Mouse (Mus musculus): ENCODE measurements at regions not wholly inside any gene's neighbourhood (a gene's known extent, or its start where the extent isn't known, plus 50 kb on each side); places are given as distances from the start of the nearest gene placed in this dataset.

DNA sequence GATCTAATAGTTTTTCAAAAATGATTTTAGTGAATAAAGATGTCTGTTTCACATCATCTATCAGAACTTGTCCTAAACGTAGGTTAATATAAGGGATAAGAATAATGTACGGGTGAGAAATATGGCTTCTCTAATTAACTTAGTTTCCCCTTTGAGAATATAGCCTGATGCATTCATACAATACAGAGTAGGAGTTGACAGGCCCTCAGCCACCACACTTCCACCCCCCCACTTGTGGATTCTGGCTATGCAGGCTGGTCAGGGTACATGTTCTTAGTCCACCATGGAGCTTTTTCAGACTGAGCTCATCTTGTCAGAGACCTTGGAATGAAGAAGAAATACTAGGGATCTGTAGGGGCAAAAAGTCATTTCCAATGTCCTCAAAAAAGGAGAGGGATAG lies 80.1 kb downstream of the Anxa1 start:
- Histone ChIP-seq H3K9me3 (ENCODE audit: control insufficient read depth, low read length) (no peaks in the 10 kb centered on the region), H3K27me3 (ENCODE audit: control insufficient read depth, insufficient read depth, low read length) (no peaks in the 10 kb centered on the region), H3K9ac (replicated peaks; ENCODE audit: low read depth, low read length) (no peak overlapping the region), H3K4me3 (ENCODE audit: low read depth, low read length) (no peak overlapping the region), H3K4me1 (ENCODE audit: control insufficient read depth, insufficient read depth, low read length) (no peaks in the 10 kb centered on the region), H3K36me3 (ENCODE audit: control insufficient read depth, insufficient read depth, low read length) (no peaks in the 10 kb centered on the region), H3K27ac (ENCODE audit: low read depth, low read length) (no peak overlapping the region), H3K4me2 (ENCODE audit: low read depth, low read length) (no peak overlapping the region)
- WGBS: 96% methylated on average over 2 of the region's 2 CpGs
- ATAC-seq (ENCODE audit: low read depth): no peak

GRCm38 (mm10) chr19:20300066-20300651 lies 90.6 kb downstream of the Anxa1 start:
- H3K9ac ChIP-seq (replicated peaks; ENCODE audit: low read depth, low read length): no peak overlapping the region
- no peaks in the 10 kb centered on the region for H3K27me3 ChIP-seq (ENCODE audit: control insufficient read depth, insufficient read depth, low read length)
- H3K4me2 ChIP-seq (ENCODE audit: low read depth, low read length): no peak overlapping the region
- H3K4me3 ChIP-seq (ENCODE audit: low read depth, low read length): no peak overlapping the region
- H3K4me1 ChIP-seq (ENCODE audit: control insufficient read depth, insufficient read depth, low read length): no peaks in the 10 kb centered on the region
- no peaks in the 10 kb centered on the region for H3K9me3 ChIP-seq (ENCODE audit: control insufficient read depth, low read length)
- no peak for ATAC-seq (ENCODE audit: low read depth)
- 58% methylated on average over 2 of the region's 2 CpGs for WGBS
- H3K27ac ChIP-seq (ENCODE audit: low read depth, low read length): no peak overlapping the region
- H3K36me3 ChIP-seq (ENCODE audit: control insufficient read depth, insufficient read depth, low read length): no peaks in the 10 kb centered on the region

DNA sequence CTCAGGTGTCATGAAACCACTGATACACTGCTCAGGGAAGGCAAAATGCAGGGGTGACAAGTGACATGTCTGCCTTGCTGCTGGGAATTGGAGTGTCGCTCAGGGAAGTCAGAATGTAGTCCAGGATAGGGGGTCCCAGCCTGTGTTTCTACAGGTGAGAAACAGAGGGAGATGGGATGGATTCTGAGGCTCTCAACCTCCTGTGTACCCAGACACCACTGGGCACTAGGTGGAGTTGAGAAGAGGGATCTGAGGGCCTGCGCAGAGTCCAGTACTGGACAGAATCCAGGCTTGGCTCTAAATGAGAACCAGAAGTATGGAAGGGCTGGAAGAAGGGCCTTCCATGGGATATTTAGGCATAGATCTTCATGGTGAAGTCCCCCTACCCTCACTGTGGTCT lies 92.3 kb downstream of the Anxa1 start:
- H3K4me2 ChIP-seq (ENCODE audit: low read depth, low read length): no peak overlapping the region
- WGBS: 88% methylated on average over 2 of the region's 2 CpGs
- no peak overlapping the region for H3K4me3 ChIP-seq (ENCODE audit: low read depth, low read length)
- no peaks in the 10 kb centered on the region for H3K9me3 ChIP-seq (ENCODE audit: control insufficient read depth, low read length)
- no peaks in the 10 kb centered on the region for H3K27me3 ChIP-seq (ENCODE audit: control insufficient read depth, insufficient read depth, low read length)
- no peak overlapping the region for H3K27ac ChIP-seq (ENCODE audit: low read depth, low read length)
- no peak overlapping the region for H3K9ac ChIP-seq (replicated peaks; ENCODE audit: low read depth, low read length)
- H3K4me1 ChIP-seq (ENCODE audit: control insufficient read depth, insufficient read depth, low read length): no peaks in the 10 kb centered on the region
- ATAC-seq (ENCODE audit: low read depth): no peak
- no peaks in the 10 kb centered on the region for H3K36me3 ChIP-seq (ENCODE audit: control insufficient read depth, insufficient read depth, low read length)

DNA sequence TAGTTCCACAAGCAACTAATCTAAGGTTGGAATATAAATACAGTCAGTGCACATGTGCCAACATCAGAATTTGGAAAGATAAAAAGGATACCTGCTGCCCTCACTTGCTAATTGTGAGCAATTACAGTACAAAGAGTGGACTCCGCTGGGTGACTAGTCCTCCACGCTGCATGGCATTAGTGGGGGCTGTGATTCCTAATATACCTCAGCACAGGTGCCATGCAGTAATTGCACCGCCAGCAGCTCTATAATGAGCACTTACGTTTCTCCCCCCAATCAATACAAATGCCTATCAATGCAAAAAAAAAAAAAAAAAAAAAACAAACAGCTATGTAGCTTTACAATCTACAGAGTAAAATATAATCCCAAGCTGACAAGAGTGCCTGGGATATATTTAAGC lies 105.6 kb downstream of the Anxa1 start:
- Histone ChIP-seq H3K4me3 (ENCODE audit: low read depth, low read length) (no peak overlapping the region), H3K36me3 (ENCODE audit: control insufficient read depth, insufficient read depth, low read length) (no peaks in the 10 kb centered on the region), H3K27ac (ENCODE audit: low read depth, low read length) (no peak overlapping the region), H3K4me1 (ENCODE audit: control insufficient read depth, insufficient read depth, low read length) (no peaks in the 10 kb centered on the region), H3K9ac (replicated peaks; ENCODE audit: low read depth, low read length) (no peak overlapping the region), H3K9me3 (ENCODE audit: control insufficient read depth, low read length) (no peaks in the 10 kb centered on the region), H3K4me2 (ENCODE audit: low read depth, low read length) (no peak overlapping the region), H3K27me3 (ENCODE audit: control insufficient read depth, insufficient read depth, low read length) (no peaks in the 10 kb centered on the region)
- no peak for ATAC-seq (ENCODE audit: low read depth)
- 81% methylated on average over 4 of the region's 4 CpGs for WGBS

- ATAC-seq (ENCODE audit: low read depth): no peak
- Histone ChIP-seq H3K9me3 (ENCODE audit: control insufficient read depth, low read length) (no peaks in the 10 kb centered on the region), H3K9ac (replicated peaks; ENCODE audit: low read depth, low read length) (no peak overlapping the region), H3K36me3 (ENCODE audit: control insufficient read depth, insufficient read depth, low read length) (no peaks in the 10 kb centered on the region), H3K4me2 (ENCODE audit: low read depth, low read length) (no peak overlapping the region), H3K27ac (ENCODE audit: low read depth, low read length) (no peak overlapping the region), H3K27me3 (ENCODE audit: control insufficient read depth, insufficient read depth, low read length) (no peaks in the 10 kb centered on the region), H3K4me1 (ENCODE audit: control insufficient read depth, insufficient read depth, low read length) (no peaks in the 10 kb centered on the region), H3K4me3 (ENCODE audit: low read depth, low read length) (no peak overlapping the region)
- 90% methylated on average over 2 of the region's 2 CpGs for WGBS
These were observed 107.6 kb downstream of the Anxa1 start for GRCm38 (mm10) chr19:20283105-20283504.

- Histone ChIP-seq H3K36me3 (ENCODE audit: control insufficient read depth, insufficient read depth, low read length) (no peaks in the 10 kb centered on the region), H3K9me3 (ENCODE audit: control insufficient read depth, low read length) (no peaks in the 10 kb centered on the region), H3K4me3 (ENCODE audit: low read depth, low read length) (no peak overlapping the region), H3K4me1 (ENCODE audit: control insufficient read depth, insufficient read depth, low read length) (no peaks in the 10 kb centered on the region), H3K27me3 (ENCODE audit: control insufficient read depth, insufficient read depth, low read length) (no peaks in the 10 kb centered on the region), H3K4me2 (ENCODE audit: low read depth, low read length) (no peak overlapping the region), H3K27ac (ENCODE audit: low read depth, low read length) (no peak overlapping the region), H3K9ac (replicated peaks; ENCODE audit: low read depth, low read length) (no peak overlapping the region)
- ATAC-seq (ENCODE audit: low read depth): no peak
- 86% methylated on average over 2 of the region's 2 CpGs for WGBS
These were observed 129.2 kb downstream of the Anxa1 start for GRCm38 (mm10) chr19:20261586-20261985.

DNA sequence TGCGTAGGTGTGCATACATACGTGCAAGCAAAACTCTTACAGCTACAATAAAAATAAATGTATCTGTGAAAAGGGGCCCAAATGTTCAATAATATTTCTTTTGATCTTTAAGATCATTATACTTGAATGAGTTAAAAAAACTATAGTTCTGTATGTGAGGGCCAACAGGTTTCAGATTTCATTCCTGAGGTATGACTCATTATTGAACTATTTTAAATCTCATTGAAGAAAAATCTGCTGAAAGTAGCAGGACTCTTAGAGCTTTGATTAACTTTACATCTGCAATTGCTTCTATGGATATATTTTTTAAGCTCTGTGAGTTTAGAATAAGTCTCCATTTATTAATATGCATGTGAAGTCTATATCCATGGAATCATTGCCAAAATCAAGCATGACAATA lies 138.6 kb downstream of the Anxa1 start:
- no peaks in the 10 kb centered on the region for H3K27me3 ChIP-seq (ENCODE audit: control insufficient read depth, insufficient read depth, low read length)
- H3K36me3 ChIP-seq (ENCODE audit: control insufficient read depth, insufficient read depth, low read length): no peaks in the 10 kb centered on the region
- no peak for ATAC-seq (ENCODE audit: low read depth)
- no peak overlapping the region for H3K27ac ChIP-seq (ENCODE audit: low read depth, low read length)
- no peaks in the 10 kb centered on the region for H3K9me3 ChIP-seq (ENCODE audit: control insufficient read depth, low read length)
- no peak overlapping the region for H3K9ac ChIP-seq (replicated peaks; ENCODE audit: low read depth, low read length)
- no peaks in the 10 kb centered on the region for H3K4me1 ChIP-seq (ENCODE audit: control insufficient read depth, insufficient read depth, low read length)
- no peak overlapping the region for H3K4me3 ChIP-seq (ENCODE audit: low read depth, low read length)
- WGBS: 92% methylated on average over 2 of the region's 2 CpGs
- H3K4me2 ChIP-seq (ENCODE audit: low read depth, low read length): no peak overlapping the region

DNA sequence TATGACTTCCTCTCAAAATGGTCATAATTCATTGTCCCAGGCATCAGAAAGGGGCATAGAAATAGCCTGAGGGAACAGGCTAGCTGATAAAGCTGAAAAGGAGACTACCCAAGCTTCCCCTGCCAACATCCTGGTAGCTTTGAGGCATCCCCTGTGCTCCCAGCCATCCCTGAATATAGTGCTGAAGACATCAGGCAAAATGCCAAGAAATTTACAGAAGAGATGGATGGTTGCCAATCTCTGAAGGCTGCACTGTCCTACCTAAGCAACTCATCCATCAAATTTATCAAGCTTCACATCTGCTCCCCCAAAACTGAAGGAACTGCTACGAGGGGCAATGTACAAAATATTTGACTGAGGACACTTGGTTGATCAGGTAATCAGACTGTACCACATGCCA lies 146.9 kb downstream of the Anxa1 start:
- no peak overlapping the region for H3K9ac ChIP-seq (replicated peaks; ENCODE audit: low read depth, low read length)
- H3K4me2 ChIP-seq (ENCODE audit: low read depth, low read length): no peak overlapping the region
- no peaks in the 10 kb centered on the region for H3K27me3 ChIP-seq (ENCODE audit: control insufficient read depth, insufficient read depth, low read length)
- H3K4me1 ChIP-seq (ENCODE audit: control insufficient read depth, insufficient read depth, low read length): no peaks in the 10 kb centered on the region
- no peak overlapping the region for H3K27ac ChIP-seq (ENCODE audit: low read depth, low read length)
- WGBS: 48% methylated on average over 1 of the region's 1 CpGs
- no peak overlapping the region for H3K4me3 ChIP-seq (ENCODE audit: low read depth, low read length)
- H3K9me3 ChIP-seq (ENCODE audit: control insufficient read depth, low read length): no peaks in the 10 kb centered on the region
- H3K36me3 ChIP-seq (ENCODE audit: control insufficient read depth, insufficient read depth, low read length): no peaks in the 10 kb centered on the region
- ATAC-seq (ENCODE audit: low read depth): peak; percentile 81

DNA sequence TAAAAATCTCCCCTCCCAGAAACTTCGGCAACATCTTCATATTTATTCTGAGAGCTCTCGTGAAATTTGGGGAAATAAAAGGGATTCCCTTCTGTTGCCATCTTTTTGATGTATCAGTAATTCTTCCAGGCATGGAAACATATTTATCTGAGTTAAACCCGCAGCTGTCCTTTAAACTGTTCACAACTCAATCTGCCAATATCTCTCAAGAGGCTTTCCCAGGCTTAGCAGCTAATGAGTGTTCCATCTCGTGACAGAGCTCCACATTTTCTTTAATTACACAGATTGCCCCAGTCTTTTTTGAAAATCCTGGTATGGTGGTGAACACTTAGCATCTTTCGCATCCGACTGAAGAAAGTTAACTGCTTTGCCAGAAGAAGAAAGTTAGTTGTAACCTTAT lies 149.5 kb downstream of the Anxa1 start:
- no peaks in the 10 kb centered on the region for H3K27me3 ChIP-seq (ENCODE audit: control insufficient read depth, insufficient read depth, low read length)
- 76% methylated on average over 6 of the region's 6 CpGs for WGBS
- no peaks in the 10 kb centered on the region for H3K9me3 ChIP-seq (ENCODE audit: control insufficient read depth, low read length)
- H3K27ac ChIP-seq (ENCODE audit: low read depth, low read length): no peak overlapping the region
- no peak for ATAC-seq (ENCODE audit: low read depth)
- H3K9ac ChIP-seq (replicated peaks; ENCODE audit: low read depth, low read length): no peak overlapping the region
- H3K36me3 ChIP-seq (ENCODE audit: control insufficient read depth, insufficient read depth, low read length): no peaks in the 10 kb centered on the region
- no peak overlapping the region for H3K4me2 ChIP-seq (ENCODE audit: low read depth, low read length)
- no peaks in the 10 kb centered on the region for H3K4me1 ChIP-seq (ENCODE audit: control insufficient read depth, insufficient read depth, low read length)
- H3K4me3 ChIP-seq (ENCODE audit: low read depth, low read length): no peak overlapping the region

DNA sequence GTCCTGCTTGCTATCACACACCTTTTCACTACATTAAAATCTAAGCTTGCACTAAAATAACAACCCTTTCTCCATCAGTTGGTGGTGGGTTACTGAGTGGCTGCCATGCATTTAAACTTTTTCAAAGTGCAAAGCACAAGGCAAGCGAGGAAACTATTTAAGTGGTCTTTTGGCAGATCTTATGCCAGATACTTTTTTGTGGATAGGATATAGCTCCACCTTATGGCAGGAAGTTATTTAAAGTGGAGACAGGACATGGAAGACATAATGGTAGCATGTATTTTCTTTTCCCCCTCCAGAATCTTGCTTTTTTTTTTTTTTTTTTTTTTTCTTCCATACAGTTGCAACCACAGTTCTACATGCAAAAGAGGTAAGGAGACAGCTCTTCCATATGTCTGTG lies 150.3 kb downstream of the Anxa1 start:
- Histone ChIP-seq H3K4me1 (ENCODE audit: control insufficient read depth, insufficient read depth, low read length) (no peaks in the 10 kb centered on the region), H3K4me3 (ENCODE audit: low read depth, low read length) (no peak overlapping the region), H3K27ac (ENCODE audit: low read depth, low read length) (no peak overlapping the region), H3K27me3 (ENCODE audit: control insufficient read depth, insufficient read depth, low read length) (no peaks in the 10 kb centered on the region), H3K36me3 (ENCODE audit: control insufficient read depth, insufficient read depth, low read length) (no peaks in the 10 kb centered on the region), H3K9ac (replicated peaks; ENCODE audit: low read depth, low read length) (no peak overlapping the region), H3K4me2 (ENCODE audit: low read depth, low read length) (no peak overlapping the region), H3K9me3 (ENCODE audit: control insufficient read depth, low read length) (no peaks in the 10 kb centered on the region)
- 35% methylated on average over 1 of the region's 1 CpGs for WGBS
- ATAC-seq (ENCODE audit: low read depth): no peak
